Mouse (Mus musculus) cerebellum, adult 9-10 months (tissue): ENCODE results near the gene Rtn4rl1.
"Not testable (repeated sequence)": the region's sequence is repeated elsewhere in the genome, so short reads cannot be mapped to it uniquely, and the experiment has no call there.

Experiments
- DNase-seq: peaks from one replicate; pipeline ENCODE4 v3.0.0; 2022

The Rtn4rl1 gene

DNA sequence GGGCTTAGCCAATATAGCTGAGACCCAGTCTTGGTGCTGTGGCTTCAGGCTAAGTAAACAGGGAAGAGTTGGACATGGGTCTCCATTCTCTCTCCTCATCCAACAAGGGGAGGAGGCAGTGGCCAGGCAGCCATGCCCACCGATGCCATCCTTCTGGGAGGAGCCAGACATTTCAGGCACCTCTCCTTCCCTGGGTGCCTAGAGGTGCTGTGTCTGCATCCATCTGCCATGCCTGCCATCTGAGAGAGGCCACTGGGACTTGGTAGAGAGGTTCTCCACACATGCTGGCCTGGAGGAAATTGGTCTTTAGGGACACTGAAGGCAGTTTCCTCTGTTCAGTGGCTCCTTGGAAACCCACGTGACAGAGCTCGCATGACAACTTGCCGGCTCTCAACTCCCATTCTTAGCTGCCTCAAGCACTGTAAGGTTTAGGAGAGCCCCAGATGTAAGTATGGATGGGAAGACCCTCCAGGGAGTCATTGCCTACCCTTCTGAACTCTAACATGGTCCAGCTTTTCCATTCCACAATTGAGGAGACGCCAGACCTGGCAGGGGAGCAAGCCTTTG is 86.9 kb downstream of the Rtn4rl1 start:
- DNase-seq = peak; percentile 53

GRCm38 (mm10) chr11:75281380-75282256 is 88.0 kb downstream of the Rtn4rl1 start:
- DNase-seq = peak; percentile 55

DNA sequence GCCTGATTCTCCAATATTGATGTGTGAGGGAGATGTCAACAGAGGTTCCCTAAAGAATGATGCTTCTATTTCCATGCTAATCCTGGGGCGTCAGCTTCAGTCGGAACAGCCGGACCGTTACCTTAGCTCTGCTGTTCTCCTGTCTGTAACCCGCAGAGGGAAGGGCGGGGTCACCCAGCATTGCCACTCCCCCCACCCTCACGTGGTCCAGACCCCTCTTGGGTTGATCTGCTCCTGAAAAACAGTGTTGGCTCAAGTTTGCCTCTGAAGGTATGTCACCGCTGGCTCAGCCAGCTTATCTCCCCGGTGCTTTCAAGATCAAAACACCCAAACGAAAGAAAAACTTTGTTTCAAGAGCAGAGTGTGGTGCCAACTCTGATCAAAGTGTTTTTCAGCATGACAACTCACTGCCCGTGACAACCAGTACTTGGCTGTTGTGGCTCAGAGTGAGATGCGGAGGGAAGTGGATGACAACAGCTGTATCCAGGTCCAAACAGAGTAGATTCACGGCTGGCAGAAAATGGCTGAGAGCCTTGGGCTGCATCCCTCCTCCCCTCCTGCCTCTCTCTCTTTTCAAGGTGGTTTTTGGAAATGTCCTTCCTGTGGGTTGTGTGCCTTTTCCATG is 89.0 kb downstream of the Rtn4rl1 start:
- DNase-seq = peak; percentile 53

- DNase-seq = not testable (repeated sequence)
Measured at GRCm38 (mm10) chr11:75283784-75284183, 90.2 kb downstream of the Rtn4rl1 start.

DNA sequence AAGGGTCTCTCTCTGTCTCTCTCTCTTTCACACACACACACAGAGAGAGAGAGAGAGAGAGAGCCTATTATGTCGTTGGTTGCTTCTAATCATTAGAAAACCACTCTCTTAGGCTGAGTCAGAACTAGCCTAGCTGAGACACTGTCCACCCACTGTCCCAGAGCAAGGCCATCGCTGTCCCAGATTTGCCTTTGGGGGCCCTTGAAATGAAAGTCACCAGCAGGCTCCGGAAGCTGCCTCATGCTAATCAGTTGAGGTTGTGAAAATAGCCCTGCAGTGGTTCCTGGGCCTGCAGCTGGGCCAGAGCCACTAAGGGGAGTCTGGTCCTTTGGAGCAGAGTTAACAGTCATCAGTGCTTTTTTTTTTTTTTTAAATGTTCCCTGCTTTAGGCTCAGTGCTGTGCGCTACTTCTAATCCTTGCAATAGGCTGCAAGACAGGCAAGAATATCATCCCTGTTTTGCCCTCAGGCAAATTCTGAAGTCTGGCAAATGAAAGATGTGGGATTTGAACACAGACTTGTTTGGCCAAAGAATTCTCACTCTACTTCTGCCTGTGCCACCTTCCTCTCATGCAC is 92.4 kb downstream of the Rtn4rl1 start:
- DNase-seq = no peak

DNA sequence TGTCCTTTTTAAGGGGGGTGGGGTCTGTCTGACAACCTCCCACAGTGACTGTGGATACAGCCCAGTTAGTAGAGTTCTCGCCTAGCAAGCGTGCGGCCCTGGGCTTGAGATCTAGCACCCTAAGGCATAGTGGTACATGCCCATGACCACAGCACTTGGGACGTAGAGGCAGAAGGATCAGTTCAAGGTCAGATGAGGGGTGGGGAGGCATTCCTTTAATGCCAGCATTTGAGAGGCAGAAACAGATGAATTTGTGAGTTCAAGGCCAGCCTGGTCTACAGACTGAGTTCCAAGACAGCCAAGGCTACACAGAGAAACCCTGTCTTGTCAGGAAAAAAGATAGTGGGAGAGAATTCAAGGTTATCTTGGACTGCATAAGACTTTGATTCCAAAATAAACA is 93.3 kb downstream of the Rtn4rl1 start:
- DNase-seq = no peak

GRCm38 (mm10) chr11:75287940-75288339 is 94.4 kb downstream of the Rtn4rl1 start:
- no peak for DNase-seq

DNA sequence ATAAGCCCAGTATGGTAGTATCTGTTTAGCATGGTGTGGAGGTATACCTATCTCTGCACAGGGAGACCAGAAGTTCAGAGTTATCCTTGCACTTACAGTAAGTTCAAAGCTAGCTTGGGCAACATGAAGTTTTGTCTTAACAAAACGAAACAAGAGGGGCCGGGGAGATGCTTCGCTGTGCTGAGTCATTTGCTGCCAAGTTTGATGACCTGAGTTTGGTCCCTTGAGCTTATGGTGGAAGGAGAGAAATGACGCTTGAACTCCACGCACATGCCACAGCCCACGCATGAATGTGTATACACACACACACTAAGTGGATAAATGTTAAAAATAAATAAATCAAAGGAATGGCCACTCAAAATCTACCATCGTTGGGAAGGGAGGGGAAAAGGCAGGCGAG is 94.9 kb downstream of the Rtn4rl1 start:
- DNase-seq = no peak

- no peak for DNase-seq
Measured at GRCm38 (mm10) chr11:75289120-75289519, 95.5 kb downstream of the Rtn4rl1 start.

- DNase-seq = peak; percentile 95
Measured at GRCm38 (mm10) chr11:75290566-75291271, 97.1 kb downstream of the Rtn4rl1 start.

DNA sequence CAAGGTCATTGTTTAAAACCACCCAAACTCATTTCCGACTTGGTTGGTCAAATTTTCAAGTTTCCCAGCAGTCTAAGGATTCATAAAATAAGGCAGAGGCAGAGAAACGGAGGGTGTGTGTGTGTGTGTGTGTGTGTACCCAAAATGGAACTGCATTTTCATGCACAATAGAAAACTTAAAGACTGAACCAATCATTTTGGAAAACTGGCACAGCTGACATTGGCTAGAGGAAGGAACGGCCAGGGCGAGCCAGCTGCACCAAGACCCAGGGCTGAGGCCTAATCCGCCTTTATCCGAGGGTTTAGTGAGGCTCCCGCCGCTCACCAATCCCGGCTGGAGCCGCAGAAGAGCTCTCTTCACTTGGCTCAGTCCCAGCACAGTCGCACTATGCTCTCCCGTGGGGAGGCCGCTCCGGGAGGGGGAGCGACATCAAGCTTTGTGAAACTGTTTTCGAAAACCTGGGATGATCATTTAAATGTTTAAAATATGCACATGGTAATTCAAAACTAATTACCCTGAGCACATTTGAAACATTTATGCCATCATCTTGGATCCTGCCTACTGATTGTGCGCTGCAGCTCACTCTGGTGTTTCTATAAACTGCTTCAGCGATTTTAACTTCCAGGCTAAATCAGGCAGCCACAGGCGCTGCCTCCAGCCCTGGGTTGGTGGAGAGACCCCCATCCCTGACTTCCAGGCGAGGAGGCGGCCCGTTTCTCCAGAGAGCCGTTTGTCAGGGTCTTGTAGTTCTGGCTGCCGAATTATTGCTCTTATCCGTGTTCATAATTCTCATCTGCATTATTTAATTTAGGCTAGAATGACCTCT is 98.0 kb downstream of the Rtn4rl1 start:
- DNase-seq = no peak

- DNase-seq = no peak
Measured at GRCm38 (mm10) chr11:75292281-75292680, 98.7 kb downstream of the Rtn4rl1 start.

GRCm38 (mm10) chr11:75293852-75294361 is 100.3 kb downstream of the Rtn4rl1 start:
- DNase-seq = no peak

DNA sequence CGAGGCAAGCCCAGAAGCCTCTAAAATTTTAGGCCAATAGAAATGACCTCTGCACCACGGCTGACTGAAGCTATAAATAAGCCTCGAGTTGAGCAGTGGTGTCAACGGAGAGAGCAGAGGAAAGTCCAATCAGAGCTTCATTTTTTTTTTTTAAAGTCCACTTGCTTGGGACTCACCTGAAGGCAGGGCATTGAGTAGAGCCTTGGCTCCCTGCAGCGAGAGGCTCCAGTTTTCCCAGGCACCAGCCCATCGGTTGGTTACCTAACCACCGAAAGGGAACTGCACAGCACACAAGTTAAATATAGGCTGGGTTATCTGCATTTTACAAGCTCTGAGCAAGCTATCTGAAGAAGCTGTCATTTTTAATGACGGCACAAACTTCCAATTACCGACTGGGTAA is 101.3 kb downstream of the Rtn4rl1 start:
- DNase-seq = no peak

- not testable (repeated sequence) for DNase-seq
Measured at GRCm38 (mm10) chr11:75295534-75295933, 102.0 kb downstream of the Rtn4rl1 start.

GRCm38 (mm10) chr11:75296406-75297005 is 102.9 kb downstream of the Rtn4rl1 start:
- DNase-seq = no peak

DNA sequence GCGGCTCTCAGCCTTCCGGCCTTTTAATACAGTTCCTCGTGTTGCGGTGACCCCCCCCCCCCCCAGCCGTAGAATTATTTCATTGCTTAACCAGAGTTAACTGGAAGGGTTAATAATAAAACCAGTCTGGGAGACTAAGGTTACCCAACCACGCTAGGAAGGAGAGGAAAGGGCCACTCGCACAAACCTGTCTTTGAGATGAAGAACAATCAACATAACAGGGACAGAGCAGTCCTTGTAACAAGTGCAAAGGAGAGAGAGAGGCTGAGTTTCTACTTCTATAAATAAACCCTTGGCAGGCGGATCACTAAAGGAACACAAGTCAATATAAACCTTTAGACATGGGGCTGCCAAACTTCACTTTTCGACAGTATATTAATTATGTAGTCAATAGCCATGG is 104.0 kb downstream of the Rtn4rl1 start:
- no peak for DNase-seq

GRCm38 (mm10) chr11:75298491-75298890 is 104.9 kb downstream of the Rtn4rl1 start:
- no peak for DNase-seq

GRCm38 (mm10) chr11:75299786-75300185 is 106.2 kb downstream of the Rtn4rl1 start:
- no peak for DNase-seq

DNA sequence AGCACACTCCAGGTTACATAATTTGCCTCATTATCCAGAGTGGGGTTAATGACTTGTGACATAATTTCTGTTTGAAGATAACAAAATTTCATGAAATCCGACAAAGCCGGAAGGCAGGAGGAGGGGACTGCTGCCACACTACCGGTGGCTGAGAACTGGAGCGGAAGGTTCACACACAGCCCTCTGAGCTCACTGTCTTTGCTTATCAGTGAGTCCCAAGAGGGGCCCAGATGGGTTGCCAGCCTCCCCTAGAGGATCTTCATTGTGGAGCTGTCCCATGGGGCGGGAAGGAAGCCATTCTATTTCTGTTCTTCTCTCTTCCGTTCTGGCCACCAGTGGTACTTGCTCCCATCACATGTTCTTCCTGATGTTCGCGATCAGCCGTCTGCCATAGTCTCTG is 107.4 kb downstream of the Rtn4rl1 start:
- DNase-seq = no peak

DNA sequence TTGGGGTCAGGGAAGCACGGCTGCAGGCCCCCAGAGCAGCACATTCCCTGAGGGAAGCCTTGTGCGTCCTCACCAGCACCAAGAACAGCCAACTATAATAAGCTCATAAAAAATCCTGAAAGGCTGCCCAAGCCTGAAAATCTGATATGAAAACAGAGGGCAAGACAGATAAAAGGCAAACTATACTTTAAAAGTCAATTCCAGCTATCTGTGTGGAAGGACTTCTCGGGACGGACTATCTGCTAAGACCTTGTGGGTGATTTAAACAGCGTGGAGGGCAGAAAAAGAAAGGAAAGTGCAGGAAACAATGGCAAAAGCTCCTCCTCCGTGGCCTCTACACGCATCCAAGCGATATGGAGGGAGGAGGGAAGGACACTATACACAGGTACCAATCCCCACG is 111.2 kb downstream of the Rtn4rl1 start:
- no peak for DNase-seq
